Mouse (Mus musculus): Measurements from ENCODE around the gene Sox9. TPM values are rescaled to one million over a fixed set of nuclear protein-coding genes. Genes with fewer than 3 reads are reported as not detected.

Sox9 gene
- total and polyA plus RNA-seq, 3 experiments: not detected

GRCm38 (mm10) chr11:112783401-112784346 is 1.6 kb downstream of the Sox9 start:
- H3K27me3 ChIP-seq (ENCODE audit: control insufficient read depth in 1 of 2, insufficient read depth in 2 of 2, low read length in 2 of 2): no peaks in the 10 kb centered on the region
- H3K79me2 ChIP-seq (ENCODE audit: control insufficient read depth, insufficient read depth, low read length, poor library complexity): no peaks in the 10 kb centered on the region
- no peak overlapping the region for H3K9ac ChIP-seq (ENCODE audit: control insufficient read depth, low read depth, low read length, poor library complexity, severe bottlenecking)
- DNase-seq (ENCODE audit: low read depth, low spot score): no peak
- H3K27ac ChIP-seq (ENCODE audit: control insufficient read depth, low read depth, low read length): no peak overlapping the region
- no peak overlapping the region for H3K4me3 ChIP-seq (ENCODE audit: control insufficient read depth in 1 of 2, insufficient read depth in 1 of 2, low read depth in 2 of 2, low read length in 2 of 2)
- no peaks in the 10 kb centered on the region for H3K9me3 ChIP-seq (replicated peaks; ENCODE audit: insufficient read depth, low read length)
- H3K36me3 ChIP-seq (ENCODE audit: control insufficient read depth in 1 of 2, insufficient read depth in 2 of 2, low read length in 2 of 2): no peaks in the 10 kb centered on the region
- TF ChIP-seq SIN3A (IDR thresholded peaks at IDR 0.05; ENCODE audit: low read length) (no peak), UBTF (IDR thresholded peaks at IDR 0.05; ENCODE audit: borderline replicate concordance, insufficient read depth, low read depth, low read length) (no peak), SMC3 (IDR thresholded peaks at IDR 0.05; ENCODE audit: low read depth, low read length) (no peak), MEF2A (IDR thresholded peaks at IDR 0.05; ENCODE audit: extremely low read depth, insufficient replicate concordance, low read depth, low read length, poor library complexity, severe bottlenecking) (no peak), POLR2AphosphoS5 (IDR thresholded peaks at IDR 0.05; ENCODE audit: borderline replicate concordance, low read depth, low read length) (no peak), ELF1 (IDR thresholded peaks at IDR 0.05; ENCODE audit: low read depth, low read length) (no peak), MXI1 (IDR thresholded peaks at IDR 0.05; ENCODE audit: low read depth, low read length) (no peak), USF2 (IDR thresholded peaks at IDR 0.05; ENCODE audit: borderline replicate concordance in 1 of 2, insufficient read depth in 1 of 2, low read depth in 1 of 2, low read length in 2 of 2) (no peak), ZMIZ1 (IDR thresholded peaks at IDR 0.05; ENCODE audit: low read depth, low read length) (no peak), CHD1 (IDR thresholded peaks at IDR 0.05; ENCODE audit: low read depth, low read length) (no peak)
- no peaks in the 10 kb centered on the region for H3K4me1 ChIP-seq (ENCODE audit: control insufficient read depth in 1 of 2, insufficient read depth in 2 of 2, low read length in 2 of 2)

DNA sequence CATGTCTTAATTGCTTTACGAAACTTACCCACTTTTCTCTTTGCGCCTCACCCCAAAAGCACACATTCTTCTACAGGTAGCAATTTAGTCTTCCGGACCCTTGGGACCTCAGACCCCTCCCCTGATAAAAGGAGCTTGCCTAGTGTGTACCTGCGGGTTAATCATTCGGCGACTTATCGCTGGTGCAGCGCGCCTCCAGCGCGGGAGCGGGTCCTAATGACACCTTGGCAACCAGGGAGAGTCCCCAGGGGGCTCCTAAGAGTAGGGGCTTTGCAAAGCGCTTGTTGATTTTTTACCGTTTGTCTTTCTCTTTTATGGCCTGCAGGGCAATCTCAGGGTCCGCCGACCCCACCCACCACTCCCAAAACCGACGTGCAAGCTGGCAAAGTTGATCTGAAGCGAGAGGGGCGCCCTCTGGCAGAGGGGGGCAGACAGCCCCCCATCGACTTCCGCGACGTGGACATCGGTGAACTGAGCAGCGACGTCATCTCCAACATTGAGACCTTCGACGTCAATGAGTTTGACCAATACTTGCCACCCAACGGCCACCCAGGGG is 2.4 kb downstream of the Sox9 start:
- Histone ChIP-seq H3K9me3 (replicated peaks; ENCODE audit: insufficient read depth, low read length) (no peaks in the 10 kb centered on the region), H3K4me1 (ENCODE audit: control insufficient read depth in 1 of 2, insufficient read depth in 2 of 2, low read length in 2 of 2) (no peaks in the 10 kb centered on the region), H3K9ac (ENCODE audit: control insufficient read depth, low read depth, low read length, poor library complexity, severe bottlenecking) (no peak overlapping the region), H3K27ac (ENCODE audit: control insufficient read depth, low read depth, low read length) (no peak overlapping the region), H3K36me3 (ENCODE audit: control insufficient read depth in 1 of 2, insufficient read depth in 2 of 2, low read length in 2 of 2) (no peaks in the 10 kb centered on the region), H3K4me3 (ENCODE audit: control insufficient read depth in 1 of 2, insufficient read depth in 1 of 2, low read depth in 2 of 2, low read length in 2 of 2) (no peak overlapping the region), H3K79me2 (ENCODE audit: control insufficient read depth, insufficient read depth, low read length, poor library complexity) (no peaks in the 10 kb centered on the region), H3K27me3 (ENCODE audit: control insufficient read depth in 1 of 2, insufficient read depth in 2 of 2, low read length in 2 of 2) (no peaks in the 10 kb centered on the region)
- DNase-seq (ENCODE audit: low read depth, low spot score): no peak
- no peak for TF ChIP-seq MAFK (IDR thresholded peaks at IDR 0.05; ENCODE audit: borderline replicate concordance, low read depth, low read length)
- no peak for TF ChIP-seq POLR2AphosphoS5 (IDR thresholded peaks at IDR 0.05; ENCODE audit: borderline replicate concordance, low read depth, low read length)
- no peak for TF ChIP-seq EP300 (IDR thresholded peaks at IDR 0.05; ENCODE audit: low read depth in 1 of 2, low read length in 2 of 2)
- TF ChIP-seq ETS1 (IDR thresholded peaks at IDR 0.05; ENCODE audit: low read depth, low read length): no peak
- TF ChIP-seq RAD21 (IDR thresholded peaks at IDR 0.05; ENCODE audit: low read depth, low read length): no peak
- no peak for TF ChIP-seq UBTF (IDR thresholded peaks at IDR 0.05; ENCODE audit: borderline replicate concordance, insufficient read depth, low read depth, low read length)
- no peak for TF ChIP-seq E2F4 (IDR thresholded peaks at IDR 0.05; ENCODE audit: borderline replicate concordance, low read depth, low read length)
- TF ChIP-seq MAX (IDR thresholded peaks at IDR 0.05; ENCODE audit: low read length): no peak
- no peak for TF ChIP-seq RCOR1 (IDR thresholded peaks at IDR 0.05; ENCODE audit: low read depth, low read length)
- no peak for TF ChIP-seq MEF2A (IDR thresholded peaks at IDR 0.05; ENCODE audit: extremely low read depth, insufficient replicate concordance, low read depth, low read length, poor library complexity, severe bottlenecking)
- TF ChIP-seq NRF1 (IDR thresholded peaks at IDR 0.05; ENCODE audit: insufficient read depth, low read depth, low read length, poor library complexity, severe bottlenecking): no peak
- TF ChIP-seq MAZ (IDR thresholded peaks at IDR 0.05; ENCODE audit: low read depth, low read length): no peak
- no peak for TF ChIP-seq ZC3H11A (IDR thresholded peaks at IDR 0.05; ENCODE audit: low read depth, low read length)
- no peak for TF ChIP-seq SIN3A (IDR thresholded peaks at IDR 0.05; ENCODE audit: low read length)
